Mouse (Mus musculus): Measurements from ENCODE around the gene Olfr822. TPM values are rescaled to one million over a fixed set of nuclear protein-coding genes. Genes with fewer than 3 reads are reported as not detected.
"Not testable (repeated sequence)": the region's sequence is repeated elsewhere in the genome, so short reads cannot be mapped to it uniquely, and the experiment has no call there.

Gene Olfr822
- polyA plus RNA-seq (2015; fragmentation: Nextera tagmentation; extraction: Ambion mirVana): 0.04 TPM in 1 of 2 replicates, not detected in the other

GRCm38 (mm10) chr10:130070910-130071309, at the start of gene Olfr822:
Gene Olfr822 (plus strand): TSS chr10:130071210.
- H3K27ac ChIP-seq (replicated peaks): no peak within 1 kb of the TSS
- no peak for TF ChIP-seq EP300 (optimal IDR thresholded peaks at IDR 0.05)
- TF ChIP-seq CTCF (IDR thresholded peaks at IDR 0.05; ENCODE audit: low read depth): no peak
- H3K4me3 ChIP-seq (ENCODE audit: low read depth, low read length): no peak within 1 kb of the TSS
- H3K4me2 ChIP-seq (replicated peaks; ENCODE audit: low read depth): no peak within 1 kb of the TSS
- no peak for DNase-seq (ENCODE audit: low spot score)
- no peaks in the 10 kb centered on the region for H3K4me1 ChIP-seq (replicated peaks; ENCODE audit: control insufficient read depth, insufficient read depth)
- no peak within 1 kb of the TSS for H3K9ac ChIP-seq (ENCODE audit: low read length)
- no peaks in the 10 kb centered on the region for H3K36me3 ChIP-seq (ENCODE audit: control insufficient read depth, insufficient read depth, low read length)
- no peaks in the 10 kb centered on the region for H3K9me3 ChIP-seq (ENCODE audit: control insufficient read depth, low read length)
- no peak for ATAC-seq (ENCODE audit: low FRiP score, low TSS enrichment)
- H3K27me3 ChIP-seq (ENCODE audit: control insufficient read depth, insufficient read depth, low read length): no peaks in the 10 kb centered on the region

GRCm38 (mm10) chr10:130030048-130030447, 41.0 kb upstream of the Olfr822 start, which contains the start of gene Olfr821:
Gene Olfr821 (plus strand): TSS chr10:130030348.
- no peaks in the 10 kb centered on the region for H3K9me3 ChIP-seq (ENCODE audit: control insufficient read depth, low read length)
- H3K9ac ChIP-seq (ENCODE audit: low read length): no peak within 1 kb of the TSS

GRCm38 (mm10) chr10:130037096-130037495, 33.9 kb upstream of the Olfr822 start:
- H3K4me2 ChIP-seq (replicated peaks; ENCODE audit: low read depth): no peak overlapping the region
- 63% methylated on average over 6 of the region's 6 CpGs for WGBS
- ATAC-seq (ENCODE audit: low FRiP score, low TSS enrichment) (no peak), DNase-seq (ENCODE audit: low spot score) (no peak)
- H3K36me3 ChIP-seq (ENCODE audit: control insufficient read depth, insufficient read depth, low read length): no peaks in the 10 kb centered on the region
- no peaks in the 10 kb centered on the region for H3K27me3 ChIP-seq (ENCODE audit: control insufficient read depth, insufficient read depth, low read length)
- H3K27ac ChIP-seq (replicated peaks): no peak overlapping the region
- no peak overlapping the region for H3K9ac ChIP-seq (ENCODE audit: low read length)
- H3K4me3 ChIP-seq (ENCODE audit: low read depth, low read length): no peak overlapping the region
- TF ChIP-seq EP300 (optimal IDR thresholded peaks at IDR 0.05) (no peak), CTCF (IDR thresholded peaks at IDR 0.05; ENCODE audit: low read depth) (no peak)
- no peaks in the 10 kb centered on the region for H3K4me1 ChIP-seq (replicated peaks; ENCODE audit: control insufficient read depth, insufficient read depth)
- H3K9me3 ChIP-seq (ENCODE audit: control insufficient read depth, low read length): no peaks in the 10 kb centered on the region

More at GRCm38 (mm10) chr10:130030048-130030447, 41.0 kb upstream of the Olfr822 start, which contains the start of gene Olfr821:
- Histone ChIP-seq H3K36me3 (ENCODE audit: control insufficient read depth, insufficient read depth, low read length) (no peaks in the 10 kb centered on the region), H3K4me2 (replicated peaks; ENCODE audit: low read depth) (no peak within 1 kb of the TSS), H3K27ac (replicated peaks) (no peak within 1 kb of the TSS), H3K27me3 (ENCODE audit: control insufficient read depth, insufficient read depth, low read length) (no peaks in the 10 kb centered on the region), H3K4me1 (replicated peaks; ENCODE audit: control insufficient read depth, insufficient read depth) (no peaks in the 10 kb centered on the region), H3K4me3 (ENCODE audit: low read depth, low read length) (no peak within 1 kb of the TSS)
- no peak for ATAC-seq (ENCODE audit: low FRiP score, low TSS enrichment)
- TF ChIP-seq CTCF (IDR thresholded peaks at IDR 0.05; ENCODE audit: low read depth) (no peak), EP300 (optimal IDR thresholded peaks at IDR 0.05) (no peak)
- DNase-seq (ENCODE audit: low spot score): no peak

GRCm38 (mm10) chr10:130092838-130093440, 21.9 kb downstream of the Olfr822 start:
- H3K9me3 ChIP-seq (ENCODE audit: control insufficient read depth, low read length): no peaks in the 10 kb centered on the region
- no peak overlapping the region for H3K4me3 ChIP-seq (ENCODE audit: low read depth, low read length)
- 15% methylated on average over 5 of the region's 5 CpGs for WGBS
- no peaks in the 10 kb centered on the region for H3K27me3 ChIP-seq (ENCODE audit: control insufficient read depth, insufficient read depth, low read length)
- H3K4me2 ChIP-seq (replicated peaks; ENCODE audit: low read depth): no peak overlapping the region
- peak; percentile 77 for TF ChIP-seq CTCF (IDR thresholded peaks at IDR 0.05; ENCODE audit: low read depth)
- no peak for TF ChIP-seq EP300 (optimal IDR thresholded peaks at IDR 0.05)
- ATAC-seq (ENCODE audit: low FRiP score, low TSS enrichment) (peak; percentile 71; the same call in 1 of the 2 replicates), DNase-seq (ENCODE audit: low spot score) (peak; percentile 64)
- no peaks in the 10 kb centered on the region for H3K36me3 ChIP-seq (ENCODE audit: control insufficient read depth, insufficient read depth, low read length)
- no peak overlapping the region for H3K9ac ChIP-seq (ENCODE audit: low read length)
- H3K4me1 ChIP-seq (replicated peaks; ENCODE audit: control insufficient read depth, insufficient read depth): no peaks in the 10 kb centered on the region
- no peak overlapping the region for H3K27ac ChIP-seq (replicated peaks)

GRCm38 (mm10) chr10:130096104-130096503, 25.1 kb downstream of the Olfr822 start:
- Histone ChIP-seq H3K4me1 (replicated peaks; ENCODE audit: control insufficient read depth, insufficient read depth) (no peaks in the 10 kb centered on the region), H3K36me3 (ENCODE audit: control insufficient read depth, insufficient read depth, low read length) (no peaks in the 10 kb centered on the region), H3K27ac (replicated peaks) (no peak overlapping the region), H3K27me3 (ENCODE audit: control insufficient read depth, insufficient read depth, low read length) (no peaks in the 10 kb centered on the region), H3K9ac (ENCODE audit: low read length) (no peak overlapping the region), H3K9me3 (ENCODE audit: control insufficient read depth, low read length) (no peaks in the 10 kb centered on the region), H3K4me3 (ENCODE audit: low read depth, low read length) (no peak overlapping the region), H3K4me2 (replicated peaks; ENCODE audit: low read depth) (no peak overlapping the region)
- ATAC-seq (ENCODE audit: low FRiP score, low TSS enrichment) (no peak), DNase-seq (ENCODE audit: low spot score) (no peak)
- TF ChIP-seq CTCF (IDR thresholded peaks at IDR 0.05; ENCODE audit: low read depth) (peak; percentile 60), EP300 (optimal IDR thresholded peaks at IDR 0.05) (no peak)

GRCm38 (mm10) chr10:130115283-130115682, 44.3 kb downstream of the Olfr822 start, which contains the start of gene Olfr823:
Gene Olfr823 (minus strand): TSS chr10:130115383.
- H3K9ac ChIP-seq (ENCODE audit: low read length); DNase-seq (ENCODE audit: low spot score); H3K4me1 ChIP-seq (replicated peaks; ENCODE audit: control insufficient read depth, insufficient read depth); H3K9me3 ChIP-seq (ENCODE audit: control insufficient read depth, low read length); ATAC-seq (ENCODE audit: low FRiP score, low TSS enrichment); H3K27me3 ChIP-seq (ENCODE audit: control insufficient read depth, insufficient read depth, low read length); H3K36me3 ChIP-seq (ENCODE audit: control insufficient read depth, insufficient read depth, low read length); H3K27ac ChIP-seq (replicated peaks); H3K4me2 ChIP-seq (replicated peaks; ENCODE audit: low read depth); H3K4me3 ChIP-seq (ENCODE audit: low read depth, low read length): not testable (repeated sequence)
- 62% methylated on average over 1 of the region's 1 CpGs for WGBS

- H3K27ac ChIP-seq (replicated peaks); H3K9ac ChIP-seq (ENCODE audit: low read length); DNase-seq (ENCODE audit: low spot score); H3K36me3 ChIP-seq (ENCODE audit: control insufficient read depth, insufficient read depth, low read length); H3K4me2 ChIP-seq (replicated peaks; ENCODE audit: low read depth); ATAC-seq (ENCODE audit: low FRiP score, low TSS enrichment); H3K27me3 ChIP-seq (ENCODE audit: control insufficient read depth, insufficient read depth, low read length); H3K4me3 ChIP-seq (ENCODE audit: low read depth, low read length); H3K9me3 ChIP-seq (ENCODE audit: control insufficient read depth, low read length); H3K4me1 ChIP-seq (replicated peaks; ENCODE audit: control insufficient read depth, insufficient read depth): not testable (repeated sequence)
- WGBS: 64% methylated on average over 3 of the region's 3 CpGs
Measured at GRCm38 (mm10) chr10:130116045-130116444, 45.0 kb downstream of the Olfr822 start.

Measured in stomach, postnatal 0 days (tissue).